Mouse (Mus musculus): ENCODE data around the gene Tmcc1.

The Tmcc1 gene

DNA sequence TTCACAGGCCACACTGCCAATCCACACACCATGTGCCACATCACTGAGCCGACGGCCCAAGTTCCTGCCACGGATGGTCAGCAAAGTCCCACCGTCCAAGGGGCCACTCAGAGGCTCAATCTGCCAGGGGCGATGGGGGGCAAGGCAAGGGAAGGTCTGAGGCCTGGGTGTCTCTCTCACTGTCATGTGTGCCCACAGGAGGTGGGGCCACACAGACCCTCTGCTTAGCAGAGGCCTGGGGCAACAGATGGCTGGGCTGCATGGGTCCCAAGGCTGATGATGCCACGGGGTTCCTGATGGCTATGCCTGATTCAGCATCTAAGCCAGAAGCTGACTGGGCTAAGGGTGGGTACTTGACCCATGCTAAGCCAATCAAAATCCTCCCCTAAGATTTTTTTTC, 224.6 kb downstream of the Tmcc1 start:
- DNase-seq, result no peak
